Mouse (Mus musculus) ES-E14 (cell line): ENCODE measurements at regions not wholly inside any gene's neighbourhood (a gene's known extent, or its start where the extent isn't known, plus 50 kb on each side); places are given as distances from the start of the nearest gene placed in this dataset.

Experiments
- DNase-seq: peaks from one replicate; pipeline ENCODE4 v3.0.0-alpha.2; 2013; ENCODE audit warnings: low read depth, low spot score
- H3K27ac ChIP-seq: 2 replicates; pipeline ENCODE4 v1.5.1; 2012; ENCODE audit warnings: low read depth, mild to moderate bottlenecking, low read length, moderate library complexity, mixed read lengths; ENCODE audit not compliant: poor library complexity, insufficient read depth, severe bottlenecking
- H3K36me3 ChIP-seq: 2 replicates; pipeline ENCODE4 v1.6.1; 2012; ENCODE audit warnings: mild to moderate bottlenecking, low read length, moderate library complexity, mixed read lengths; ENCODE audit not compliant: control insufficient read depth, poor library complexity, insufficient read depth, severe bottlenecking
- H3K4me1 ChIP-seq, 2 experiments: fragments of 150-350 bp in 1 of 2; sonication (generic) in 1 of 2; 2 replicates each; pipeline ENCODE4 v1.6.1; 2012; ENCODE audit warnings: low read length in 2 of 2, mild to moderate bottlenecking in 1 of 2, mixed read lengths in 1 of 2; ENCODE audit not compliant: control insufficient read depth in 2 of 2, insufficient read depth in 2 of 2, poor library complexity in 1 of 2
- H3K4me3 ChIP-seq, 2 experiments: fragments of 150-350 bp in 1 of 2; sonication (generic) in 1 of 2; 2 replicates each; pipeline ENCODE4 v1.5.1; 2012; ENCODE audit warnings: low read length in 2 of 2, low read depth in 1 of 2, mild to moderate bottlenecking in 1 of 2, mixed read lengths in 1 of 2; ENCODE audit not compliant: insufficient read depth in 1 of 2, poor library complexity in 1 of 2, severe bottlenecking in 1 of 2
- H3K9ac ChIP-seq: 2 replicates; pipeline ENCODE4 v1.6.1; 2012; ENCODE audit warnings: low read depth, mild to moderate bottlenecking, low read length, mixed read lengths; ENCODE audit not compliant: poor library complexity, insufficient read depth, severe bottlenecking
- H3K9me3 ChIP-seq: fragments of 150-350 bp; sonication (generic); 2 replicates; pipeline ENCODE4 v1.6.1; 2012; ENCODE audit warnings: low read depth, mild to moderate bottlenecking, low read length; ENCODE audit not compliant: control insufficient read depth, insufficient read depth
- CHD2 ChIP-seq: IDR thresholded peaks from 2 replicates; pipeline ENCODE4 v1.6.1; 2014; ENCODE audit warnings: mild to moderate bottlenecking, low read depth, low read length, inconsistent platforms
- HCFC1 ChIP-seq: IDR thresholded peaks from 2 replicates; pipeline ENCODE4 v1.6.1; 2012; ENCODE audit warnings: low read length, inconsistent platforms, borderline replicate concordance; ENCODE audit not compliant: insufficient read depth
- MAFK ChIP-seq: IDR thresholded peaks from 2 replicates; pipeline ENCODE4 v1.6.1; 2014; ENCODE audit warnings: mild to moderate bottlenecking, low read depth, low read length, inconsistent platforms; ENCODE audit not compliant: insufficient read depth
- ZC3H11A ChIP-seq: IDR thresholded peaks from 2 replicates; pipeline ENCODE4 v1.6.1; 2012; ENCODE audit warnings: low read depth, mild to moderate bottlenecking, inconsistent platforms, low read length, borderline replicate concordance
- ZNF384 ChIP-seq: IDR thresholded peaks from 2 replicates; pipeline ENCODE4 v1.6.1; 2012; ENCODE audit warnings: low read depth, low read length, inconsistent platforms
- in situ Hi-C, 2 experiments: fragments of 600-800 bp; cut with MboI; formaldehyde crosslinking; loops; one replicate each; pipeline ENCODE4 v1.15.1; 2025; ENCODE audit warnings: low sequenced_read_pairs in 2 of 2, inconsistent platforms in 1 of 2; ENCODE audit not compliant: unreplicated experiment in 2 of 2

DNA sequence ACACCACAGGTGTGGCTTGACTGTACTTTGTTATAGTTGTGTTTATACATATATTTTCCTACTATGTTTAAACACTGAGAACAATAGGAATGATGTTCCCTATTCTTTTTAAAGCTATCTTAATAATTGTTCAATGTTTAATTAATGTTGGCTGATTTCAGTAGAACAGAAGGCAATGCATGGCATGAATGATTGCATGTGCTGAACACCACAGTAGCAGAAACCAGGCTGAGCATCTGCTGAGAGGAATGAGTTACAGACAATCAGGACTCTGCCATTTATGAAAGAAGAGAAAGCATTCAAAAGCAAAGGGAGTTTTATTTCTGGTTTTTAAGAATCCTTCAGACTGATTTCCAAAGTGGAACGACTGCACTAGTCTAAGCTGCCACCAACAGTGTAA lies 794.4 kb upstream of the Intu start:
- no peaks in the 10 kb centered on the region for H3K36me3 ChIP-seq
- no peak overlapping the region for H3K4me3 ChIP-seq
- H3K27ac ChIP-seq = no peak overlapping the region
- no peak overlapping the region for H3K9ac ChIP-seq
- H3K4me1 ChIP-seq = no peaks in the 10 kb centered on the region
- no peak for DNase-seq
- in situ Hi-C loops = no loop called here
- no peak for TF ChIP-seq ZC3H11A
- TF ChIP-seq HCFC1 = no peak
- no peak for TF ChIP-seq ZNF384
- TF ChIP-seq CHD2 = no peak
- no peak for TF ChIP-seq MAFK
- H3K9me3 ChIP-seq = no peaks in the 10 kb centered on the region

DNA sequence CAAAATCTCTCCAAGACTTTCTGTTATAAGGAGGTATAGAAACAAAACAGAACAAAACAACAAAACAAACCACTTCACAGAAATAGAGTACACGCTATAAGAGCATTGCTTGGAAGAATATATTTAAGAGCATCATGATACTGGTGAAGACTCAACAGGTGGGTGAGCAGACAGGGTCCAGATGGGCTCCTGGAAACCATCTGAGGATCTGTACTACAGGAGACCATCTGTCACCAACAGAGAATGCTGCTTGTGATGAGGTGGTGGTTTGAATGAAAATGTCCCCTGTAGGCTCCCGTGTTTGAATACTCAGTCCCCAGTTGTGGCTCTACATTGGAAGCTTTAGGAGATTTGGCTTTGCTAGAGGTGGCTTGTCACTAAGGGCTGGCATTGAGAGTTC lies 785.1 kb upstream of the Intu start:
- TF ChIP-seq HCFC1 (no peak), CHD2 (no peak), MAFK (no peak), ZNF384 (no peak), ZC3H11A (no peak)
- in situ Hi-C loops = no loop called here

GRCm38 (mm10) chr3:39768981-39769568 lies 762.0 kb upstream of the Intu start:
- in situ Hi-C loops = no loop called here
- no peaks in the 10 kb centered on the region for H3K9me3 ChIP-seq
- no peak overlapping the region for H3K27ac ChIP-seq
- no peaks in the 10 kb centered on the region for H3K4me1 ChIP-seq
- H3K4me3 ChIP-seq = no peak overlapping the region
- no peaks in the 10 kb centered on the region for H3K36me3 ChIP-seq
- TF ChIP-seq ZC3H11A (no peak), ZNF384 (no peak), CHD2 (no peak), HCFC1 (no peak), MAFK (no peak)
- no peak overlapping the region for H3K9ac ChIP-seq
- no peak for DNase-seq

More for the DNA sequence above, 785.1 kb upstream of the Intu start:
- DNase-seq = no peak
- no peak overlapping the region for H3K9ac ChIP-seq
- no peak overlapping the region for H3K27ac ChIP-seq
- H3K4me1 ChIP-seq = no peaks in the 10 kb centered on the region
- H3K4me3 ChIP-seq = no peak overlapping the region
- no peaks in the 10 kb centered on the region for H3K9me3 ChIP-seq
- no peaks in the 10 kb centered on the region for H3K36me3 ChIP-seq

- Histone ChIP-seq H3K27ac (no peak overlapping the region), H3K36me3 (no peaks in the 10 kb centered on the region), H3K4me1 (no peaks in the 10 kb centered on the region), H3K9ac (no peak overlapping the region), H3K9me3 (no peaks in the 10 kb centered on the region), H3K4me3 (no peak overlapping the region)
- in situ Hi-C loops = no loop called here
- no peak for TF ChIP-seq CHD2
- no peak for TF ChIP-seq HCFC1
- no peak for TF ChIP-seq MAFK
- no peak for TF ChIP-seq ZNF384
- no peak for TF ChIP-seq ZC3H11A
- DNase-seq = no peak
Observed at GRCm38 (mm10) chr3:39776278-39777039, 754.6 kb upstream of the Intu start.
